Mouse (Mus musculus) heart, embryonic 13.5 days (tissue): ENCODE results near the gene Slc16a9. TPM values are rescaled to one million over a fixed set of nuclear protein-coding genes. Genes with fewer than 3 reads are reported as not detected.
"Not testable (repeated sequence)": the region's sequence is repeated elsewhere in the genome, so short reads cannot be mapped to it uniquely, and the experiment has no call there.

Experiments
- ATAC-seq: fragments of 200-750 bp; cut with Nextera tagmentation; 2 replicates; pipeline ENCODE4 v1.8.0; 2017; ENCODE audit warnings: moderate TSS enrichment; ENCODE audit not compliant: insufficient number of reproducible peaks, low FRiP score, low TSS enrichment; ENCODE audit errors: extremely low read depth
- H3K27ac ChIP-seq: fragments of 300-500 bp; sonication (generic); replicated peaks from 2 replicates; pipeline ENCODE4 v1.5.1; 2015; ENCODE audit warnings: moderate library complexity, mild to moderate bottlenecking, inconsistent platforms
- H3K27me3 ChIP-seq: fragments of 300-500 bp; sonication (generic); replicated peaks from 2 replicates; pipeline ENCODE4 v1.6.1; 2015; ENCODE audit warnings: mild to moderate bottlenecking, inconsistent platforms
- H3K36me3 ChIP-seq: fragments of 300-500 bp; sonication (generic); 2 replicates; pipeline ENCODE4 v1.6.1; 2015; ENCODE audit warnings: mild to moderate bottlenecking, inconsistent platforms
- H3K4me1 ChIP-seq: fragments of 300-500 bp; sonication (generic); 2 replicates; pipeline ENCODE4 v1.6.1; 2015; ENCODE audit warnings: inconsistent platforms
- H3K4me2 ChIP-seq: fragments of 300-500 bp; sonication (generic); 2 replicates; pipeline ENCODE4 v1.6.1; 2015; ENCODE audit warnings: inconsistent platforms, mild to moderate bottlenecking, moderate library complexity
- H3K4me3 ChIP-seq: fragments of 300-500 bp; sonication (generic); 2 replicates; pipeline ENCODE4 v1.5.1; 2015; ENCODE audit warnings: moderate library complexity, mild to moderate bottlenecking, inconsistent platforms
- H3K9ac ChIP-seq: fragments of 300-500 bp; sonication (generic); 2 replicates; pipeline ENCODE4 v1.6.1; 2015; ENCODE audit warnings: inconsistent platforms, mild to moderate bottlenecking, moderate library complexity
- H3K9me3 ChIP-seq: fragments of 300-500 bp; sonication (generic); 2 replicates; pipeline ENCODE4 v1.6.1; 2016; ENCODE audit warnings: inconsistent platforms
- WGBS: fragments of 180-500 bp; shearing (Covaris S2); methylation state at CpG from one replicate; pipeline ENCODE4 v1.1.7; 2015; ENCODE audit warnings: mixed read lengths; 5-methylcytosine and 5-hydroxymethylcytosine counted together
- polyA plus RNA-seq: library from polyadenylated mRNA; unstranded; fragments of >200 nt; fragmentation: Nextera tagmentation; extraction: Ambion mirVana; gene quantifications from 2 replicates; pipeline ENCODE4 v1.2.1, GENCODE M21; 2015

Gene Slc16a9
- polyA plus RNA-seq, 1 experiment from 2014 or later, result 0.94 TPM

DNA sequence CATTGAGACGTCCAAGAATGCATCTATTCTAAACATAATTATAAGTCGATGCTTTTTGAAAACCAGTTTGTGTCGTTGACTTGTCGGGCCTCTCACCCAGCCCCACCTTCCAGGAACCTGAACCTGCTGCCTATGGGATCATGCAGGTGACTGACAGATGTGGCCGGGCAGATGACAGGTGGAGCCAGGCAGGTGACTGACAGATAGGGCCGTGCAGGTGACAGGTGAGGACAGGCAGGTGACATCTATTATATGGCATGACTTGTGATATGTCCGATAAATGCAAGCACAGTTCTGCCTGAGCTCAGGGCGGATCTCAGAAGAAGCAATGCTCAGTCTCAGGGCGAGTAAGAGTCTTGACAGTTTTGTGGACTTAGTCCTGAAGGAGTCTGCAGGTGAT is 33.6 kb upstream of the Slc16a9 start:
- 74% methylated on average over 9 of the region's 9 CpGs for WGBS
- no peaks in the 10 kb centered on the region for H3K27me3 ChIP-seq
- no peak overlapping the region for H3K27ac ChIP-seq
- H3K9me3 ChIP-seq, result no peaks in the 10 kb centered on the region; the same call in 1 of the 2 replicates
- no peak for ATAC-seq
- no peak overlapping the region for H3K4me2 ChIP-seq
- no peaks in the 10 kb centered on the region for H3K36me3 ChIP-seq
- no peak overlapping the region for H3K9ac ChIP-seq
- no peaks in the 10 kb centered on the region for H3K4me1 ChIP-seq
- no peak overlapping the region for H3K4me3 ChIP-seq

DNA sequence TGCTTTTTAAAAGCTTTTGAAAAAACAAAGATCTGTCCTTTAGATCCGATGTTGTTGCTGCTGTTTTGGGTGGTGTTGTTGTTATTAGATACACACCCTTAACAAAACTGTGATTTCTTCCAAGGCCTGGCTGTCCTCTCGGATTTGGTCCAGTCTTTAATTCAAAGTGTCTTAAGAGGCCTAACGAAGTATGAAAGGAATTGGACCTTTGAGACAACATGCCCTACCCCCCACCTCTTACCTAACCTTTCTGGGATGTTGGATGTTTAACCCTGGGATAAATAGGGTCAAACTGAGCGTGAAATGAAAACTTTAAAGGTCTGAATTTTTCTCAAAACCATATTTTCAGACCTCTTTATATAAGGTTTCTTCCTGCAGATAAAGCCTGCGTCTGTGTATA is 23.9 kb upstream of the Slc16a9 start:
- H3K9ac ChIP-seq, result no peak overlapping the region
- 69% methylated on average over 5 of the region's 5 CpGs for WGBS

DNA sequence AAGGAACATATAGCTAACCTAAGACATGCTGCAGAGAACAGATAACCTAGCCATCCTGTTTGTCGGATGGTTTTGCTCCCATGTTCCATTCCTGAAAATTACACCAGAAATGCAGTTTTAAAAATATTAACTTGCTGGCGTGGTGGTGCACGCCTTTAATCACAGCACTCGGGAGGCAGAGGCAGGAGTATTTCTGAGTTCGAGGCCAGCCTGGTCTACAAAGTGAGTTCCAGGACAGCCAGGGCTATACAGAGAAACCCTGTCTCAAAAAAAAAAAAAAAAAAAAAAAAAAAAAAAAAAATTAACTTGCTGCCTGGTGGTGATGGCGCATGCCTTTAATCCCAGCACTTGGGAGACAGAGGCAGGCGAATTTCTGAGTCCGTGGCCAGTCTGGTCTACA is 22.7 kb upstream of the Slc16a9 start:
- not testable (repeated sequence) for H3K27me3 ChIP-seq, H3K4me3 ChIP-seq, H3K4me1 ChIP-seq, H3K9me3 ChIP-seq, H3K9ac ChIP-seq, H3K27ac ChIP-seq, ATAC-seq, H3K36me3 ChIP-seq, H3K4me2 ChIP-seq
- WGBS, result 88% methylated on average over 8 of the region's 8 CpGs

More for the DNA sequence above, 23.9 kb upstream of the Slc16a9 start:
- no peaks in the 10 kb centered on the region for H3K4me1 ChIP-seq
- ATAC-seq, result no peak
- H3K9me3 ChIP-seq, result no peaks in the 10 kb centered on the region
- no peak overlapping the region for H3K4me2 ChIP-seq
- H3K36me3 ChIP-seq, result no peaks in the 10 kb centered on the region
- H3K27ac ChIP-seq, result no peak overlapping the region
- H3K4me3 ChIP-seq, result no peak overlapping the region
- no peaks in the 10 kb centered on the region; the same call in 1 of the 2 replicates for H3K27me3 ChIP-seq

DNA sequence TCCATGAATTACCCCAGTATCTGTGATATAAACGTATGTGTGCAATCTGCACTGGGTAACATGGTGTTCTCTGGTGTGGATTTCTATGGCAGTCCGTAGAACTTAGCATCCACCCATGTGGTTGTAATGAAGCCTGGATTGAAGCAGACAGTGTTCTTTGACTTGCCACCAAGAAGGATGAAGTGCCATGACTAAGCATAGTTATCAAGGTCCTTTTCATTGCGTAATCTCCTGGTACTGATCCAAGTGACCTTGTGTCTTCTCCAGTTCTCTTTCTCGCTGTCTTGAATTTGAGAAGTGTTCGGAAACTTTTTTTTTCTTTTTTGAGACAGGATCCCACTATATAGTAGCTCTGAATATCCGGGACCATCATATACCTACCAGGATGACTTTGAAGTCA is 20.3 kb upstream of the Slc16a9 start:
- H3K9ac ChIP-seq, result no peak overlapping the region
- ATAC-seq, result no peak
- no peak overlapping the region for H3K27ac ChIP-seq
- 73% methylated on average over 6 of the region's 6 CpGs for WGBS
- H3K4me1 ChIP-seq, result no peaks in the 10 kb centered on the region
- H3K9me3 ChIP-seq, result no peaks in the 10 kb centered on the region
- no peak overlapping the region for H3K4me2 ChIP-seq
- no peaks in the 10 kb centered on the region for H3K27me3 ChIP-seq
- no peak overlapping the region for H3K4me3 ChIP-seq
- H3K36me3 ChIP-seq, result no peaks in the 10 kb centered on the region

DNA sequence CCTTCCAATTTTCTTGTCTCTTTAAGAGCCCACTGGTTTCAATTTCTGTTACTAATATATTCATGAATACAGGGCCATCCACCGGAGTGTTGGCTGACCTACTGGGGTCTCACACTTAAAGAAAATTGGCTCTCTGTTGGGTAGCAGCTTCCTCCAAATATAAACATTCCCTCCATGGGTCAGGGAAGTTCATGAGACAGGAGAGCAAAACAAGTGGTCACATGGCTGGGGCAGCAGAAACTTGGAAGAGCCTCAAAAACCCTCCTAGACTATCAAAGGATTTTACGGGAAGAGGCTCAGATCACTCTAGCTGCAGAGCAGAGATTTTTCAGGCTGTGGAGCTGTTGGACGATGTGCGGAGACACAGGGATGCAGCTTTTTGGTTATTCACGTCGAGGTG is 19.1 kb upstream of the Slc16a9 start:
- WGBS, result 60% methylated on average over 6 of the region's 6 CpGs
- no peak overlapping the region for H3K27ac ChIP-seq
- H3K9me3 ChIP-seq, result no peaks in the 10 kb centered on the region
- no peak overlapping the region for H3K4me3 ChIP-seq
- H3K36me3 ChIP-seq, result no peaks in the 10 kb centered on the region
- no peak overlapping the region for H3K4me2 ChIP-seq
- no peaks in the 10 kb centered on the region for H3K27me3 ChIP-seq
- H3K9ac ChIP-seq, result no peak overlapping the region
- no peak for ATAC-seq
- no peaks in the 10 kb centered on the region for H3K4me1 ChIP-seq

DNA sequence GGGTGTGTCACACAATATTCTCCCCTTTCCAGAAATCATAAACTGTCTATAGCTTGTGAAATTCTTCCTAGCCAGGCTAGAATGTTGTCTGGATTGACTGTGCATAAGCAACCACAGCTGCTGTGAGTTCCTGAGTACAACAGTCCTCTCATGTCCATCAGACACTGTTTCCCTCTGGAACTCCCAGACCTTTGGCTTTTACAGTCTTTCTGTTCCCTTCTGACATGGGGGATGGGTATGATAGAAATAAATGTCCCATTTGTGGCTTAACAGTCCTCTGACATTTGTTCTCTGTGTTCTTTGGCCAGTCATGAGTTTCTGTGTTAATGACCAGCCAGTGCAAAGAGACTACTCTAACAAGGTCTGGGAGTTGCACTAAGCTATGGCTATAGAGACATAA is 18.3 kb upstream of the Slc16a9 start:
- no peak for ATAC-seq
- no peaks in the 10 kb centered on the region for H3K27me3 ChIP-seq
- no peak overlapping the region for H3K4me2 ChIP-seq
- no peaks in the 10 kb centered on the region for H3K4me1 ChIP-seq
- H3K27ac ChIP-seq, result no peak overlapping the region
- no peak overlapping the region for H3K4me3 ChIP-seq
- H3K9ac ChIP-seq, result no peak overlapping the region
- no peaks in the 10 kb centered on the region for H3K9me3 ChIP-seq
- no peaks in the 10 kb centered on the region for H3K36me3 ChIP-seq

DNA sequence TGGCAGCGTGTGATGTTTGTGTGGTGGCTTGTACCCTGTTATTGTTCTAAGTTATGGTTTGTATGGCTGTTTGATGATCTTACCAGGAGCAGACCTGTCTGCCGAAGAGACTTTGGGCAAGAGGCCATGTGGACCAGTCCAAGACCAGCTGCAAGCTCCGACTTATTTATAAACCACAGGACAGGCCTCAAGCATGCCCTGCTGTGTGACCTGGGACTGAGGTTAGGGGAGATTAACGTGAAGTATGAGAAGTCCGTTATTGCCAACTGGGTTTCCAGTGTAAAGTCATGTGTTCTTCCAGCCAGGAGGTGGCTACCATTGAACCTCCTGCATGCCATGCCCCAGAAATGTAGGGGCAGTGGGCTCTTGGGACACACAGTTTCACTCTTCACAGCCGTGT is 14.5 kb upstream of the Slc16a9 start:
- 72% methylated on average over 6 of the region's 6 CpGs for WGBS
- Histone ChIP-seq H3K36me3 (no peaks in the 10 kb centered on the region), H3K27ac (no peak overlapping the region)

DNA sequence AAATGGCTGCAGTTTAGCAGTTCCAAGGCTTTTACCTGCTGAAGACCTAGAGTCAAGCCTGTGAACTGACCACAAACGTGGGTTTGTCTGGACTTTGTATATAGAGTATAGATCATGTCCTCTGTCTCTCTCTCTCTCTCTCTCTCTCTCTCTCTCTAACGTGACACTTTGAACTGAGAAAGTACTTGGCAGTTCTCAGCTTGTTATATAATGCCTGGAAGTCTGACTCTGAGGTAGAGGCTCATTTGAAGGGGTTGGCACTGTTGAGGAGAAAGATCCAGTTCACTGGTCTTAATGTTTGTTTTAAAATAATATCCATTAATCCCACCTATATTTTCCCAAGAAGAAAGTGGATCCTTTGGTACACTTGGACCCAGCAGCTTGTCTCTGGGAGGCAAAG is 7.0 kb upstream of the Slc16a9 start:
- no peaks in the 10 kb centered on the region; the same call in 1 of the 2 replicates for H3K4me1 ChIP-seq
- no peak overlapping the region for H3K4me3 ChIP-seq
- peaks cover 4% of the 10 kb centered on the region; the same call in 1 of the 2 replicates for H3K27me3 ChIP-seq
- H3K27ac ChIP-seq, result no peak overlapping the region
- no peaks in the 10 kb centered on the region for H3K36me3 ChIP-seq
- no peak overlapping the region for H3K4me2 ChIP-seq
- no peak for ATAC-seq
- WGBS, result 57% methylated on average over 2 of the region's 2 CpGs
- H3K9me3 ChIP-seq, result no peaks in the 10 kb centered on the region
- H3K9ac ChIP-seq, result no peak overlapping the region

More for the DNA sequence above, 14.5 kb upstream of the Slc16a9 start:
- Histone ChIP-seq H3K4me2 (no peak overlapping the region), H3K9me3 (no peaks in the 10 kb centered on the region), H3K27me3 (no peaks in the 10 kb centered on the region), H3K9ac (no peak overlapping the region), H3K4me1 (no peaks in the 10 kb centered on the region), H3K4me3 (no peak overlapping the region)
- no peak for ATAC-seq

DNA sequence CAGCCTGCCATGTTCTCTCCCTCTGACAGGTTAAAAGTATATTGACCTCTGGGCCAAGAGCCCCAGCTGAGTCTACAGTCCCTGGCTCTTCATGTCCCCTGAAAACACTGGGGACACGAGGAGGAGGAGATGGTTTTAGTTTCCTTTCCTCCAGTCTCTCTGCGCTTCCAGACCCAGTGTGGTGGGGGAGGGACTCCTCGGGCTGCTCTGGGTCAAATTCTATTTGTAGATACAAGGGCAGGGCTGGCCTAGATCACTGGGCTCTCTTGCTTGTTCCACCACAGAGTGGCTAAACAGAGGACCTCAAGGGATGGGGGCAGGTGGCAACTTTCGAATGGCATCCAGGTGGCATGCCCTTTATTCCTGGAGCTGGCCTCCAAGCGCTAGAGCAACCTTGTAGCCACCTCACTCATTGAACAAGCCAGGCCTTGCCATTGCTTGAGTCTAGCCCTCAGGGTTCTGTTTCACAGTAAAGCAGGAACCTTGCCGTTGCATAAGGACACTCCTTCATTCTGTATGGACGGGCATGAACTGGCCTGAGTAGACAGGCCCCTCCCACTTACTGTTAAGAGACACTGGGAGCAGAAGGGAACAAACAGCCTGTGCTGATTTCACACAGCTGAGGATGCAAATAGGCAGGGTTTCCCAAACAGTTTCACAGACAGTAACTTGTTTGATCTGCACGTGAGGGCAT is 2.0 kb upstream of the Slc16a9 start:
- WGBS, result 39% methylated on average over 8 of the region's 8 CpGs
- no peaks in the 10 kb centered on the region for H3K36me3 ChIP-seq
- no peak; the same call in 1 of the 2 replicates for ATAC-seq

DNA sequence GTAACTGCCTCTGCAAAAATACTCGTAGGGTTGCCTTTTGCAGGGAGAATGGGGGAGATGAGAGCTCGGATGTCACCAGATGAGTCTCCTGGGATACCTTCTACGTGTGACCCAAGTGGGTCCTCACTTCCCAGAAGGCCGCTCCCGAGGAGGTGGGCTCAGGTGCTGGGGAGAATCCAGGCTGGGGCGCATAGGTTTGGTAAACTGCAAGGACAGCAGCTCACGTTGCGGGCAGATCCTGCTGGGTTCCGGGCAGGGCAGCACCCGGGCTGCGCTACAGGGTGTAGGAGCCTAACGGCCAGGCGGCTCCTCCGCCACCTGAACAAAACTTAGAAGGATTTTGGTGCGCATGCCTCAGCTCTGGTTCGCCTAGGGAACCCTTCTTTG is 652 bp downstream of the Slc16a9 start:
- ATAC-seq, result no peak
- H3K9ac ChIP-seq, result peak overlapping the region; percentile 82
- H3K4me1 ChIP-seq, result peaks cover 15% of the 10 kb centered on the region
- WGBS, result 2% methylated on average over 16 of the region's 16 CpGs
- H3K36me3 ChIP-seq, result no peaks in the 10 kb centered on the region
- H3K4me2 ChIP-seq, result peak overlapping the region; percentile 98
- no peak overlapping the region for H3K27ac ChIP-seq
- peaks cover 45% of the 10 kb centered on the region for H3K27me3 ChIP-seq
- H3K9me3 ChIP-seq, result no peaks in the 10 kb centered on the region
- peak overlapping the region; percentile 76 for H3K4me3 ChIP-seq

More for the DNA sequence above, 2.0 kb upstream of the Slc16a9 start:
- peaks cover 38% of the 10 kb centered on the region for H3K27me3 ChIP-seq
- H3K9ac ChIP-seq, result no peak overlapping the region
- no peak overlapping the region for H3K4me3 ChIP-seq
- H3K4me1 ChIP-seq, result peaks cover 15% of the 10 kb centered on the region
- H3K4me2 ChIP-seq, result no peak overlapping the region
- no peak overlapping the region for H3K27ac ChIP-seq
- no peaks in the 10 kb centered on the region for H3K9me3 ChIP-seq

DNA sequence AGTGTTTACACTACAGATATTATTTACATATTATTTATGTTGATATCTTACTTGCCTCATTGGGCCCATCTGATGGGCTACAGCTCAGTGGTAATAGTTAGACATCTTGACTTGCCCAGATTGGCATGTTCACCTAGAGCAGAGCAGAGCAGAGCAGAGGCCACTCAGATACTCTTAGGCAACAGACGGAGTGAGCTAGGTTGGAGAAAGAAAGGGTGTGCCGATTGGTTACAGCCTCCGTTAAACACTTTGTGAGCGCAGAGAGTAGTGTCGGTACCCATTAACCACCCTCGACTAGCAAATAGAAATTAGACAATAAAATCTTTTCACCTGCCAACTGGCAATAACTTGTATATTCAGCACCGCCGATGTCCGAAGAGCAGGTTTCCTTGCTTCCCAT is 1.2 kb downstream of the Slc16a9 start:
- WGBS, result 37% methylated on average over 9 of the region's 9 CpGs
- Histone ChIP-seq H3K4me1 (peaks cover 15% of the 10 kb centered on the region), H3K27me3 (peaks cover 45% of the 10 kb centered on the region), H3K4me3 (peak overlapping the region; percentile 76), H3K9me3 (no peaks in the 10 kb centered on the region), H3K36me3 (no peaks in the 10 kb centered on the region), H3K9ac (peak overlapping the region; percentile 82; the same call in 1 of the 2 replicates), H3K4me2 (peak overlapping the region; percentile 98), H3K27ac (no peak overlapping the region)
- no peak for ATAC-seq

DNA sequence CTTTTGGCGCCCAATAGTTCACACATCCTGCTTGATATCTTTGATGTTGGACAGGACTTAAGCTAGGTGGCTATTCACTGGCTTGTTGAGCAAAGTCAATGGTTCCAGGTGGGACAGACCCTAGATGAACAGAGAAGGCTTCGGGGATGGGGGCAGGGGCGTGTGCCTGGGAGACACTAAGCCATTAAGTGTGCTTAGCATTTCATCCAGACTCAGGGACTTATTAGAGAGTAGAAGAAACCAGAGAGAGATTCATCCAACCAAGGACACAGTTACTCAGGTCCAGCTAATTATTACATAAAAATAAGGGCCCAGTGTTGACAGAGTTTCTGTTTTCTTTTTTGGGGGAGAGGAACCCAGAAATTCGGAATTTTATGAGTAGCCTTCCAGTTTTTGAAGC is 5.5 kb downstream of the Slc16a9 start:
- no peak overlapping the region for H3K27ac ChIP-seq
- peaks cover 26% of the 10 kb centered on the region for H3K27me3 ChIP-seq
- peaks cover 7% of the 10 kb centered on the region; the same call in 1 of the 2 replicates for H3K4me1 ChIP-seq
- no peaks in the 10 kb centered on the region for H3K36me3 ChIP-seq
- no peak overlapping the region for H3K9ac ChIP-seq
- no peak overlapping the region for H3K4me2 ChIP-seq
- ATAC-seq, result no peak
- WGBS, result 73% methylated on average over 4 of the region's 4 CpGs
- H3K4me3 ChIP-seq, result no peak overlapping the region
- no peaks in the 10 kb centered on the region for H3K9me3 ChIP-seq
